Mouse (Mus musculus) liver, embryonic 12.5 days (tissue): ENCODE measurements around the gene Tulp1. TPM values are rescaled to one million over a fixed set of nuclear protein-coding genes. Genes with fewer than 3 reads are reported as not detected.

Source experiments
- ATAC-seq: fragments of 200-750 bp; cut with Nextera tagmentation; 2 replicates; pipeline ENCODE4 v1.8.0; 2017; ENCODE audit warnings: moderate number of reproducible peaks, mild to moderate bottlenecking, moderate library complexity
- H3K27ac ChIP-seq: fragments of 300-500 bp; sonication (generic); 2 replicates; pipeline ENCODE4 v1.5.1; 2016; ENCODE audit warnings: mild to moderate bottlenecking
- H3K27me3 ChIP-seq: fragments of 300-500 bp; sonication (generic); replicated peaks from 2 replicates; pipeline ENCODE4 v1.6.1; 2016; ENCODE audit warnings: mild to moderate bottlenecking, moderate library complexity
- H3K36me3 ChIP-seq: fragments of 300-500 bp; sonication (generic); 2 replicates; pipeline ENCODE4 v1.6.1; 2016; ENCODE audit warnings: mild to moderate bottlenecking, moderate library complexity
- H3K4me1 ChIP-seq: fragments of 300-500 bp; sonication (generic); 2 replicates; pipeline ENCODE4 v1.6.1; 2016
- H3K4me2 ChIP-seq: fragments of 300-500 bp; sonication (generic); 2 replicates; pipeline ENCODE4 v1.6.1; 2016; ENCODE audit warnings: mild to moderate bottlenecking, moderate library complexity
- H3K4me3 ChIP-seq: fragments of 300-500 bp; sonication (generic); 2 replicates; pipeline ENCODE4 v1.5.1; 2016; ENCODE audit warnings: mild to moderate bottlenecking, moderate library complexity
- H3K9ac ChIP-seq: fragments of 300-500 bp; sonication (generic); 2 replicates; pipeline ENCODE4 v1.6.1; 2016; ENCODE audit warnings: mild to moderate bottlenecking, moderate library complexity
- H3K9me3 ChIP-seq: fragments of 300-500 bp; sonication (generic); replicated peaks from 2 replicates; pipeline ENCODE4 v1.6.1; 2016; ENCODE audit warnings: mild to moderate bottlenecking, moderate library complexity
- WGBS: fragments of 180-500 bp; shearing (Covaris S2); methylation state at CpG from one replicate; pipeline ENCODE4 v1.1.7; 2016; ENCODE audit not compliant: insufficient replicate concordance; 5-methylcytosine and 5-hydroxymethylcytosine counted together
- polyA plus RNA-seq: library from polyadenylated mRNA; unstranded; fragments of >200 nt; fragmentation: Nextera tagmentation; extraction: Ambion mirVana; gene quantifications from 2 replicates; pipeline ENCODE4 v1.2.1, GENCODE M21; 2016

Tulp1 gene
- polyA plus RNA-seq, 1 experiment from 2014 or later = 1.4 TPM

GRCm38 (mm10) chr17:28388534-28388933 is 23.5 kb upstream of the Tulp1 start:
- no peak overlapping the region for H3K9ac ChIP-seq
- H3K9me3 ChIP-seq = no peaks in the 10 kb centered on the region
- 67% methylated on average over 3 of the region's 3 CpGs for WGBS
- no peak overlapping the region for H3K4me3 ChIP-seq
- H3K4me2 ChIP-seq = no peak overlapping the region
- H3K27ac ChIP-seq = no peak overlapping the region
- H3K27me3 ChIP-seq = peaks cover 41% of the 10 kb centered on the region
- no peaks in the 10 kb centered on the region for H3K36me3 ChIP-seq
- peaks cover 14% of the 10 kb centered on the region for H3K4me1 ChIP-seq
- ATAC-seq = no peak

GRCm38 (mm10) chr17:28386150-28386905 is 21.3 kb upstream of the Tulp1 start:
- 7% methylated on average over 23 of the region's 23 CpGs for WGBS

DNA sequence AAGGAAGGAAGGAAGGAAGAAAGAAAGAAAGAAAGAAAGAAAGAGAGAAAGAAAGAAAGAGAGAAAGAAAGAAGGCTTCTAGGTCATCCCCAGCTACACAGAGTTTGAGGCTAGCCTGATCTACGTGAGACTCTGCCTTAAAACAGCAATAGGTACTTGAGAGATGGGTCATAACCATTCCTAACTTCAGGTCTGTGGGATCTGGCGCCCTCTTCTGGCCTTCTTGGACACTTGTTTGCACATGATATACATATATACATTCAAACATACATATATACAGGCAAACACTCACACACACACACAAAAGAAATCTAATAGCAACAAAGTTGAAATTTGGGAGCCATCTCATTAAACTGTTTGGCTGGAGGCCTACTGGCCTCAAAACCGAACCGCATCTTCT is 19.3 kb upstream of the Tulp1 start:
- WGBS = 64% methylated on average over 4 of the region's 4 CpGs
- no peak overlapping the region for H3K27ac ChIP-seq
- H3K4me1 ChIP-seq = no peaks in the 10 kb centered on the region
- no peak overlapping the region for H3K4me3 ChIP-seq
- H3K9ac ChIP-seq = no peak overlapping the region
- peaks cover 49% of the 10 kb centered on the region for H3K27me3 ChIP-seq
- ATAC-seq = no peak
- no peaks in the 10 kb centered on the region for H3K9me3 ChIP-seq
- no peaks in the 10 kb centered on the region for H3K36me3 ChIP-seq
- H3K4me2 ChIP-seq = no peak overlapping the region

More at GRCm38 (mm10) chr17:28386150-28386905, 21.3 kb upstream of the Tulp1 start:
- no peak for ATAC-seq
- Histone ChIP-seq H3K4me3 (no peak overlapping the region), H3K27ac (no peak overlapping the region), H3K36me3 (no peaks in the 10 kb centered on the region), H3K27me3 (peaks cover 45% of the 10 kb centered on the region), H3K9ac (no peak overlapping the region), H3K4me2 (peak overlapping the region; percentile 26; the same call in 1 of the 2 replicates), H3K4me1 (peaks cover 1% of the 10 kb centered on the region; the same call in 1 of the 2 replicates), H3K9me3 (no peaks in the 10 kb centered on the region)

DNA sequence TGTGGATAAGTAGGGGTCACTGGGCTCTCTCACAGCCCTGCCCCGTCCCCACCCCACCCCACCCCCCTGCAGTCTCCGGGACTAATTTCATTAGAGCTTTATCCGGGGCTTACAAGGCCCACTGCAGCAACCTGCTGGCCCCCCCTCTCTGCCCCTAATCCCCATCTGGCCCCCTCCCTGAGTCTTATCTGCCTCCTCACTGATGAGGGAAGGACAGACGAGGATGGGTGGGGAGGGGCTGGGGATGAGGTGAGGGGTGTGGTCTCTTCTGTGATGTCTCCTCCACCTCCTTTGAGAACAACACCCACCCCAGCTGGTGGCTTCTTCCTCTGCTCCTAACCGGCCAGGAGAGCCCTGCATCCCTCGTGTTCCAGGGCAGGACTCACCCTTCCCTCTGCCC is 15.2 kb upstream of the Tulp1 start:
- Histone ChIP-seq H3K4me2 (no peak overlapping the region), H3K36me3 (no peaks in the 10 kb centered on the region), H3K4me1 (peaks cover 8% of the 10 kb centered on the region), H3K27ac (no peak overlapping the region), H3K4me3 (no peak overlapping the region), H3K9ac (no peak overlapping the region), H3K27me3 (peaks cover 44% of the 10 kb centered on the region), H3K9me3 (no peaks in the 10 kb centered on the region)
- WGBS = 14% methylated on average over 6 of the region's 6 CpGs
- ATAC-seq = no peak

DNA sequence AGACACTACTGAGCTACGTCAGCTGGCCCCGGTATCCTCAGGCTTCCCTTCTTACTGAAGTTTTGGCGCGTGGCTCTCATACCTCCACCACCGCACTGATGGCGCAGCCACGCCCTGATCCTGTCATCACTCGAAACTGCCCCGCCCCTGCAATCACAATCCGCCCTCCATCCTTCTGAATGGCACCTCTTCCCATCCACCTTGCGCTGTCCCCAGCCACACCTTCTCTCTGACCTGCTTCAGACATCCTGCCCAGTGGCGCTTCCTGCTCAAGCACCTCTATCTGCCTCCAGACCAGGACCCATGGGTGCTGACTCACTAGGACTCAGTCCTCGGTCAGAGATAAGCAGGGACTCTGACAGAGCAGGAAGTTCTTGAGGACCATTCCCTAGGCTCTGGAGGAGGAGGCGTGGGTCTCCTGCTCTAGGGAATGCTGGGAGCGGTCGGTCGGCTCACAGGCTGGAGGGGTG is 10.6 kb upstream of the Tulp1 start:
- ATAC-seq = peak; percentile 58

DNA sequence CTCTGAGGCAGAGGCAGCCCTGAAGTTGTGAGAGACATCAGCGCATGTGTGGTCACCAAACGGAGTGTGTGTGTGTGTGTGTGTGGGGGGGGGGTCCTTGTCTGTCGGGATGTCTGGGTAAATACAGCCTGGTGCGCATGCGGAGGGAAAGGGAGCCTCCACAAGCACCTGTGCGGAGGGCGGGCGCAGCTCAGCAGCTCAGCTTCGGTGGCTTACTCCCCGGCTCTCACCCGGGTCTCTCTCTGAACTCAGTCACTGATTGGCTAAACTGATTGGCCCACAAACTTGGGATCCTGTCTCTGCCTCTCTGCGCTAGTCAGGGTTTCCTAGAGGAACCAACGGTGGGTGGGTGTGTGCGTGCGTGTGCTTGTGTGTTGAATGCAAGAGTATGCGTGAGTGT is 9.5 kb upstream of the Tulp1 start:
- ATAC-seq = no peak
- no peak overlapping the region for H3K4me2 ChIP-seq

More for the DNA sequence above, 10.6 kb upstream of the Tulp1 start:
- no peak overlapping the region for H3K9ac ChIP-seq
- H3K27me3 ChIP-seq = peaks cover 56% of the 10 kb centered on the region
- 3% methylated on average over 17 of the region's 17 CpGs for WGBS
- peaks cover 21% of the 10 kb centered on the region for H3K4me1 ChIP-seq
- no peak overlapping the region for H3K4me3 ChIP-seq
- no peaks in the 10 kb centered on the region for H3K9me3 ChIP-seq
- H3K27ac ChIP-seq = no peak overlapping the region
- H3K4me2 ChIP-seq = peak overlapping the region; percentile 21; the same call in 1 of the 2 replicates
- H3K36me3 ChIP-seq = no peaks in the 10 kb centered on the region

DNA sequence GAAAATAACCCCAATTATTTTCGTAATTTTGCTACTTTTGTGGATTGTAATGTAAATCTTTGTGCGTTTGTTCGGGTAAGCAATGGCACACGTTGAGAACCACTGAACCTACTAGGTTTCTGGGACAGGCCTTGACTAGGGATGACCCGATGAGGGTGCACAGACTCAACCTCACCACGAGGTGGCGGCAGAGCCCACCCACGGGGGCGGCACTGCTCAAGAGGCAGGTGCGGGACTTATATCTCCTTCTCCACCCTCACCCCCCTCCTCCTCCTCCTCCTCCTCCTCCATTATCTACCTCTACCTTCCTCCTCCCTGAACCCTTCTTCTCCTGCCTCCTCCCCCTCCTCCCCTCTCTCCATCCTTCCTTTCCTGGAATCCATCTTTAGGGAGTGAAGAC is 8.8 kb upstream of the Tulp1 start:
- Histone ChIP-seq H3K27ac (no peak overlapping the region), H3K4me1 (peaks cover 24% of the 10 kb centered on the region), H3K27me3 (peaks cover 53% of the 10 kb centered on the region), H3K4me2 (no peak overlapping the region), H3K9ac (no peak overlapping the region), H3K4me3 (no peak overlapping the region), H3K9me3 (no peaks in the 10 kb centered on the region), H3K36me3 (no peaks in the 10 kb centered on the region)
- WGBS = 6% methylated on average over 10 of the region's 10 CpGs
- ATAC-seq = peak; percentile 64; the same call in 1 of the 2 replicates

More for the DNA sequence above, 9.5 kb upstream of the Tulp1 start:
- H3K9me3 ChIP-seq = no peaks in the 10 kb centered on the region
- 18% methylated on average over 16 of the region's 16 CpGs for WGBS
- H3K9ac ChIP-seq = no peak overlapping the region
- H3K27ac ChIP-seq = no peak overlapping the region
- peaks cover 52% of the 10 kb centered on the region for H3K27me3 ChIP-seq
- no peaks in the 10 kb centered on the region for H3K36me3 ChIP-seq
- H3K4me3 ChIP-seq = no peak overlapping the region
- peaks cover 21% of the 10 kb centered on the region for H3K4me1 ChIP-seq

DNA sequence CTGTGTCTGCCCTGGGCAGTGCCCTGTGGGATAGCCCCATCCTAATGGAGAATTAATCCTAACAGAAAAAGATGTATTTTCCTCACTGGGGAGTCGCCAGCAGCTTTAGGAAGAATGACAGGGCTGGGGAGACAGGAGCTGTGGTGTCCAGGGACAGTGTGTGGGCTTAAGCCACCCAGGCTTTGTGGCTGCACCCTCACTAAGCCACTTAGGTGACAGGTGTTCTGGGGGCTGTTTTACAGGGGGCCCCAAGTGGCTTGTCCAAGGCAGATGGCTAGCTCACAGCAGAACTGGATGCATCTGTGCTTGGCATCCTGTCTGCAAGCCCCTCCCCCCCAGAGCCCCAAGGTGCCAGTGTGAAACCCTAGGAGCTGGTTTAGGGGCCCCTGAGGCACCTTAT is 6.9 kb upstream of the Tulp1 start:
- Histone ChIP-seq H3K4me1 (peaks cover 31% of the 10 kb centered on the region), H3K27ac (no peak overlapping the region), H3K9me3 (no peaks in the 10 kb centered on the region), H3K4me2 (no peak overlapping the region), H3K4me3 (no peak overlapping the region), H3K27me3 (peaks cover 47% of the 10 kb centered on the region), H3K9ac (no peak overlapping the region), H3K36me3 (no peaks in the 10 kb centered on the region)
- no peak for ATAC-seq
- whole genome bisulfite sequencing = 41% methylated on average over 1 of the region's 1 CpGs

DNA sequence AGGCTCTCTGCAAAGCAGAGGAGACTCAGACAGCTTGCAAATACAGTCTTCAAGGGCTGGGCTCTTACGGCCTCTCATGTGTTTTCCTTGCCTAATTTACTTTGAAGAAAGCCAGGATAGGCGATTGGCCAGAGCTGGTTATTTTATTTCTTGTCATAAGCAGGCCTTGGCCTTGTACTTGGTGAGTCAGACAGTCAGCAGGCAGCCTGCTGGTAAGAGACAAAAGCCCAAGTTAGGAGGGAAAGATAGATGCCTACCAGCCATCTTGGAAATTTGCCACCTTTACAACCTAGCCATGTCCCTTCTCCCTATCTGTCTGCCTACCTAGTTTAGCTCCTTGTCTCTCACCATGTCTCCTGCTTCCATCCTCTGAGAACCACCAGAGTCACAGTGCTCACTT is 6.3 kb upstream of the Tulp1 start:
- WGBS = 60% methylated on average over 2 of the region's 2 CpGs
- Histone ChIP-seq H3K4me1 (peaks cover 31% of the 10 kb centered on the region), H3K27ac (no peak overlapping the region), H3K36me3 (no peaks in the 10 kb centered on the region), H3K4me3 (no peak overlapping the region), H3K27me3 (peaks cover 41% of the 10 kb centered on the region), H3K9ac (no peak overlapping the region), H3K4me2 (no peak overlapping the region), H3K9me3 (no peaks in the 10 kb centered on the region)
- ATAC-seq = no peak

DNA sequence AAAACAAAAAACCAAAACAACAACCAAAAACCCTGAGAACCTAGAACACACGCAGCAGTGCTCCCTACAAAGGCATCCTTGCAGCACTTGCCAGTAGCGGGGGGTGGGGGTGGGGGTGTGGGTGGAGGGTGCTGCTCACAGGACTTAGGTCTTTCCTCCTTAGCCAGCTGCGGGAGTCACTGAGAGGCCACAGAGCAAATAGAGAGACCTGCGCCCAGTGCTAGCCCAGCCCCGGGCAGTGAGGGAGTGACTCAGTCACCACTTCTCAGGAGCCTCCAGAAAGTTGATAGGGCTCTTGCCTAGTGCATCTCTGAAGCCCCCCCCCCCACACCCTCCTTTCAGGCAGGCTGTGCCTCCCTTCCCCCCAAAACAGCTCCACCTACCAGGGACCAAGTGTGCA is 4.0 kb upstream of the Tulp1 start:
- no peak overlapping the region for H3K27ac ChIP-seq
- no peaks in the 10 kb centered on the region for H3K36me3 ChIP-seq
- no peaks in the 10 kb centered on the region for H3K9me3 ChIP-seq
- H3K27me3 ChIP-seq = peaks cover 40% of the 10 kb centered on the region
- H3K4me3 ChIP-seq = no peak overlapping the region
- H3K4me2 ChIP-seq = no peak overlapping the region
- ATAC-seq = no peak
- no peak overlapping the region for H3K9ac ChIP-seq
- WGBS = 59% methylated on average over 5 of the region's 5 CpGs
- peaks cover 23% of the 10 kb centered on the region for H3K4me1 ChIP-seq

DNA sequence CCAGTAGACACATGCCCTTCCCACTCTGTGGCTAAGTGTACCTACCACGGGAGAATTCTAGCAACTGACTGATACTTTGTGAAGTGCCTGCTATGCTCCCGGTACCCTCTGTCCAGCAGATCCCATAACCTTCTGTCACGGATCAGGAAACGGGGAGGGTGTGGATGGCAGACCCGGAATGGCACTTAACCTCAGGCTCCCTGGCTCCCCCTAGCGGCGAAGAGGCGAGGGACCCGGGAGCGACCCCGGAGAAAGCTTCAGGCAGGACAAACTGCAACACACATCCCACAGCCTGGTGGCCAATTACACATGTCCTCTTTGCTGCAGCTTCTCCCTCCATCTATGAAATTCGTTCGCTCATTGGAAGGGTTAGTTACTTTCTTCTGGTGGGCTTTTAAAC is 3.4 kb upstream of the Tulp1 start:
- no peaks in the 10 kb centered on the region for H3K9me3 ChIP-seq
- peak overlapping the region; percentile 40 for H3K4me2 ChIP-seq
- 2% methylated on average over 13 of the region's 13 CpGs for WGBS
- peaks cover 43% of the 10 kb centered on the region for H3K27me3 ChIP-seq
- H3K9ac ChIP-seq = no peak overlapping the region
- ATAC-seq = peak; percentile 47; the same call in 1 of the 2 replicates
- no peak overlapping the region for H3K4me3 ChIP-seq
- no peaks in the 10 kb centered on the region for H3K36me3 ChIP-seq
- peaks cover 27% of the 10 kb centered on the region for H3K4me1 ChIP-seq
- H3K27ac ChIP-seq = no peak overlapping the region

DNA sequence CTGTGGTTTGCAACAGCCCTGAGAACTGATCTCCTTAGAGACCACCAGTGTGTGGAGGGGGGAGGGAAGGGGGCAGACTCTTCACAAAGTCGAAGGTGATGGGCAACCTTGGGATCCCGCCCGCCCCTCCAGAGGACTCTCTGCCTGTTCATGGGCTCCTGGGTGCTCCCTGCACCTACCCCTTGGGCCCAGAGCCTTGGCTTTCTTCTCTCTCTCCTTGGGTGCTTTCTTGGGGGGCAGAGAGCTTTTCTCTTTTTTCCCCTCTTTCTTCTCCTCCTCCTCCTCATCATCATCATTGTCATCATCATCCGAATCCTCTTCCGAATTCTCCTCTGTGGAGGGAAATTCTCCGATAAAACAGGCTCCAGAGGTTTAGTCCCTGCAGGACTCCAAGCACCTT is 1.5 kb downstream of the Tulp1 start:
- no peak for ATAC-seq
- Histone ChIP-seq H3K27me3 (peaks cover 81% of the 10 kb centered on the region), H3K4me2 (peak overlapping the region; percentile 58; the same call in 1 of the 2 replicates), H3K36me3 (no peaks in the 10 kb centered on the region), H3K9ac (no peak overlapping the region), H3K4me1 (peaks cover 38% of the 10 kb centered on the region), H3K9me3 (no peaks in the 10 kb centered on the region), H3K4me3 (no peak overlapping the region; the same call in 1 of the 2 replicates), H3K27ac (no peak overlapping the region)
- WGBS = 12% methylated on average over 6 of the region's 6 CpGs
